Mouse (Mus musculus): Measurements from ENCODE around the gene Sult5a1. TPM values are rescaled to one million over a fixed set of nuclear protein-coding genes. Genes with fewer than 3 reads are reported as not detected.
"Not testable (repeated sequence)": the region's sequence is repeated elsewhere in the genome, so short reads cannot be mapped to it uniquely, and the experiment has no call there.

The Sult5a1 gene
- total RNA-seq (2021), result 10 to 100 TPM in 1 of 2 experiments, 1 to 10 TPM in 1; 9.0 to 10.3 TPM
- long read RNA-seq, experiment 1, transcript Sult5a1-201 (7 exons, 3,805 nt), result major isoform, 6 of 11 reads
- long read RNA-seq, experiment 1, partial matches to known transcripts, result 1 of 11 reads
- long read RNA-seq, experiment 1, other reads (novel, unspliced or antisense), result 4 of 11 reads
- long read RNA-seq, experiment 2, partial matches to known transcripts, result 1 of 3 reads
- long read RNA-seq, experiment 2, other reads (novel, unspliced or antisense), result 2 of 3 reads

DNA sequence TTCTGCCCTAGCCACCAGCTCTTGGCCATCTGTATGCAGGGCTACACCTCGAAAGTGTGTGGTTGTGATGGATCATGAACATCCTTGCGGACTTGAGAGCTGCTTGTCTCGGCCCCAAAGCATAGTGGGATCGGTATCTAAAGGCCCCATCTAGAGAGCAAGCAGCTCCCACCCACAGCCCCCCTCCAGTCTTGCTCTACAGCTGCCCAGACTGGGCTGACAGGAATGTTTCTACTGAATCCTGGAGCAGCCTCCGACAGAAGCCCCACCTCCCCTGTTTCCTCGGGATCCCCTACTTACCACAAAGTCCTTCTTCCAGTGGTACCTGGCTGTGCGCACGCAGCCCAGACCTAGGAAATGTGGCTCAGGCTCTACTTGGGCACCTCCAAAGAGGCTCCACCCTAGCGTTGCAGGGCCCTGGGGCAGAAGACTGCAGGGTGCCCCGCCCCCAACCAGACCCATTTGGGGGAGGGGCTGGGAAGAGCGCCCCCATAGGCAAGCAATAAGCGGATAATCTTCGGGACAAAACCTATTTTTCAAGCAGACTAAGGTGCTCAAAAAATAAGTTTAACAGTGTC lies at the start of gene Sult5a1:
Sult5a1 (minus strand) TSS at position 428 of the 578 bp plus-strand sequence.
- no peak for DNase-seq

DNA sequence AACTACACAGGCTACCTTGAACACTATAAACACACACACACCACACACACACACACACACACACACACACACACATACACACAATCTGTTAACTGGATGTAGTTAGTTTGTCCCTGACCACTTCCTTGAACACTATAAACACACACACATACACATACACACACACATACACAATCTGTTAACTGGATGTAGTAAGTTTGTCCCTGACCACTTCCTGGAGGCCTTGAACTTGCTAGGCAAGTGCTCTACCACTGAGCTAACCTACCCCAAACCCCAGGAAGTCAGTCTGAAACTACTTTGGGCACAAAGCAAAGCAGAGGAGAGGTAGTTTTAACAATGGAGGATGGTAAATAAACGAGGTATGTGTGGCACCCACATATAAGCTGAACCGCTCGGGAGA lies 45.5 kb upstream of the Sult5a1 start:
- no peak for DNase-seq

- DNase-seq, result peak; percentile 86
Observed at GRCm38 (mm10) chr8:123202288-123202687, 44.2 kb upstream of the Sult5a1 start.

- DNase-seq, result no peak
Observed at GRCm38 (mm10) chr8:123199864-123200263, 41.7 kb upstream of the Sult5a1 start.

DNA sequence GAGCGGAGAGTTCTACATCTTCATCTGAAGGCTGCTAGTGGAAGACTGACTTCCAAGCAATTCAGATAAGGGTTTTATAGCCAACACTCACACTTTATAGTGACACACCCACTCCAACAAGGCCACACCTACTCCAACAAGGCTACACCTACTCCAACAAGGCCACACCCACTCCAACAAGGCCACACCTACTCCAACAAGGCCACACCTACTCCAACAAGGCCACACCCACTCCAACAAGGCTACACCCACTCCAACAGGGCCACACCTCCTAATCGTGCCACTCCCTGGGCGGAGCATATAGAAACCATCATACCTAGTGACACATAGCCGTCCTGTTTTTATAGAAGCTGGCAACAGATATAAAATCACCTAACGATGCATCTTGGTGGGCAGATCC lies 38.9 kb upstream of the Sult5a1 start:
- not testable (repeated sequence) for DNase-seq

DNA sequence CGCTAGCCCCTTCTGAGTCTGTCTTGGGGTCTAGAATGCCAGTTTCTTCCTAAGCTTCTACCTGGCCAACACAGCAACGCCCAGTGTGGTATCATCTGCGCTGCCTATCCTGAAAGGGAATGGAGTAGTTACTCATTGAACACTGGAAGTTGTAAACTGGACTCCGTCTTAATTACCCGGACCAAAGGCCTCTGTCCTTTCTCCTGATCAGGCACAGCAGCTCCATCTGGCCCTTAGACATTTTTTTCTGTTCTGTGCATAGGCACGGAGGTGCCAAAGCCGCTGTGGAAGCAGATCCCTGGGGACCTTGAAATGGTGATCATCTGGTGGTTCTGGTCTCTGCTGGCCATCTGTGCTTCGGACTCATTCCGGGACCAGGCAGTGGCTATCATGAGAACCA lies 35.7 kb upstream of the Sult5a1 start:
- DNase-seq, result no peak

- DNase-seq, result no peak
Observed at GRCm38 (mm10) chr8:123191908-123192307, 33.8 kb upstream of the Sult5a1 start.

- DNase-seq, result peak; percentile 86
Observed at GRCm38 (mm10) chr8:123190678-123191077, 32.6 kb upstream of the Sult5a1 start.

DNA sequence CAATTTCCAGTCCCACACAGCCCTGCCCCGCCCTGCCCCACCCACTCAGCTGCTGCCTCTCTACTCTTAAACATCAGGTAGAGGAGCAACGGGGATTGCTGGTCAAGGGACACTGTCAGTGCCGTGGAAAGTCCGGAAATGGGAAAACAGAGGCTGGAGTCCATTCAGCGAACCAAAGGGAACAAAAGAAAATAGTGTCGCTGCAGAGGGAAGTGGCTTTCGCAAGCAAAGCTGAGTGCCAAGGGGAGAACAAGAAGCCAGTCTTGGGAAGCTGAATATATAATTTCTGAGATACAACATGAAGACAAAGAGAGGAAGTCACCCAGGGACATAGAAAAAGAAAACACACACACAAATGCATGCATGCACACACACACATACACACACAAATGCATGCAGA lies 30.7 kb upstream of the Sult5a1 start:
- DNase-seq, result no peak

GRCm38 (mm10) chr8:123188006-123188405 lies 29.9 kb upstream of the Sult5a1 start:
- no peak for DNase-seq

DNA sequence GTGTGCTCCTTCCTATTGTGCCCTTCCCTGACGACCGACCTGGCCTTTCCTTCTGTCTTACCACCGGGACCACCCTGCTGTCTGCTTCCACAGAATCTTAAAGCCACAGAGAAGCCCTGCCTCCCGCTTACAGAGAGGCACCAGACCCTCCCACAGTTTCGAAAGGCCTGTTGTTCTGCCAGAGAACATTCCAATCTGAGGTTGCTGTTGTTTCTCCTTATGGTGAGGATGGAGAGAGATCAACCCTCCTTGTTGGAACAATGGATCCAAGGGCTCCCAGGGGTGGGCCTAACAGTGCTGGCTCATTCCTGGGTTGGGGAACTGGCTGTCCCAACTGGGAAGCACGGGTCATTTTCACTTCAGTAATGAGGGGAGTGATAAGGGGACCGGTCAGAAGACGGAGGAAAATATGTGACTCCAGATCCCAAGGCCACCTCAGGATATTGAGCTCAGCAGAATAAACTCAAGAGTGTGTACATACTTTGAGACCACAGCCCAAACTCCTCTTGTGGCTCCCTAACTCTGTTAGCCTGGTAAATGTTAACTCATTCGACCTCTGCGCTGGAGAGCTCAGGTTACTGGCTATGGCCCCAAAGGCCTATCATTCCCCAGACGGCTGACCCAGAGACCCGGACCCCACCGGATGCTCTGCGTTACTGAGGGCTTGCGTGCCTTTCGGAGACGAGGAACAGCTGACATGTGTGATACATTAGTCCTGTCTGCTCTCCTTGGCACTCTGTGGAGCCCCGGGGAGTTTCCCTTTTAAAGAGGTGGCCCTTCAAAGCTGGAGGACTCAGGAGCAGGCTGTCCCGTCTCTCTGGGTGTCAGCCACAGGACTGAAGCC lies 27.7 kb upstream of the Sult5a1 start, which contains the start of gene Dpep1:
Dpep1 (plus strand) TSS at position 677 of the 844 bp plus-strand sequence.
- peak; percentile 46 for DNase-seq

DNA sequence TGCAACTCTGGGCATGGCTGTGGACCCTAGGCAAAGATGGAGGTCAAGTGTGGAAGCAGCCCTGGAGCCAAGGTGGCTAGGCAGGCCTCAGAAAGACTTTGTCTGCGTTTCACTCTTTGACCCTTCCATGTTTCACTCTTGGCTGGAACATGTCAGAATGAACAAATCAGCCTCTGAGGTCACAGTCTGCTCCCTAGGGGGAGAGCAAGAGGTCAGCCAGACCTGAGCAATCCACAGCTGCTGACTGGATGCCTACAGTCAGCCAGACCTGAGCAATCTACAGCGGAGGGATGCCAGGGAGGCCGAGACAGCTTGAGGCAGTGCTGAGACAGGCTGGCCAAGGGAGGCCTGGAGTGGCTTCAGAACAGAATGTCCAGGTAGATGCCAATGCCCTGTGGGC lies 23.3 kb upstream of the Sult5a1 start:
- peak; percentile 78 for DNase-seq

GRCm38 (mm10) chr8:123156070-123156773 lies 1.9 kb downstream of the Sult5a1 start:
- DNase-seq, result no peak

DNA sequence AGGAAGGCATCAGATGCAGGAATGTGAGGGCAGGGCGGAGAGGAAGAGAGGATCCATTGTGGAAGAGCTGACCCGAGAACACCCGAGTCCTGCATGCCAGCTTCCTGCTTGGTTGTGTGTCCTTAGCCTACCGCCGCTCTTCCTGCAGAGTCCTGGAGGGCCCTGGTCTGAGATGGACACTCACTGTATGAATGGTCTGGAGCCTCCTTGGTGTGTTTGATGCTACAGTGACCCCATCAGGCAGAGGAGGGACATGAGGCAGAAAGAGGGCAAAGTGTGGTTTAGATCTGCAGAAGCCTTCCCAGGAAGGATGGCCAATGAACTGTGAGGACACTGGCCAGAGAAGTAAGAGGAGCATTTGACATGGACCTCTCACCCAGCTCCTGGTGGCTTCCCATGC lies 2.9 kb downstream of the Sult5a1 start:
- DNase-seq, result no peak

DNA sequence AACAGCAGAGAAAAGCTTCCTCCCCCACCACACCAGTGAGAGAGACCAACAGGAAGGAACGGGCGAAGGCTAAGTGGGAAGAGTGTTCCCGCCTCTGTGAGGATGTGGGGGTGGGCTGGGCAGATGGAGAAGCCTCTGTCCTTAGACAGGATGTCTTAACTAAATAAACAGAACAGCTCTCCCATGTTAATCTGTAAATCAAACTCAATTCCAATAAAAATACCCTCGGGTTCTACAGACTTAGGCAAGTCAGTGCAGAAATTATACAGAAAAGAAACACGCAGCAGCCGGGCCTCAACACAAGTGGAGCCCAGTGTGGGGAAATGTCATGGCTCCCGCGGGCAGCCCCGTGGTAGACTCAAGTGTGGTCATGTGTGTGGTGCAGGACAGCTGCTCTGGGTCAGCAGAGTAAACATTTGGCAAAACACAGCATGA lies 7.4 kb downstream of the Sult5a1 start:
- DNase-seq, result no peak

DNA sequence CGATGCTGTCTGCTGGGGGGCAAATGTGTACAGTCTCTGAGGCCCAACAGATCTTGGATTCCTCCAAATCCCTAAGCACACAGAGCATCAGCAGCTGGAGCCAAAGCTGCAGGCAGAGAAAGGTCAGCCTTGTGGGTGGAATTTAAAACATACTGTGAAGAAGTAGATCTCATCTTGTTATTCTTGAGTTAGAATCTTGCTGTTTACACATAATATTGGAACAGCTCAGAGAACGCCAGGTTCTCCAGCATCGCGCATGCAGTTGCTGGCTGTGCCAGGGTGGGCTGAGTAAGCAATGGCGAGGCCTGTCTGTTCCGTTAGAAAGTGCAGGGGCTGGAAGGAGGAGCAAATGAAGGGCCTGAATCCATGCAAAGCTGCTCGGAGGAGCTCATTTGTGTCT lies 11.7 kb downstream of the Sult5a1 start:
- no peak for DNase-seq

DNA sequence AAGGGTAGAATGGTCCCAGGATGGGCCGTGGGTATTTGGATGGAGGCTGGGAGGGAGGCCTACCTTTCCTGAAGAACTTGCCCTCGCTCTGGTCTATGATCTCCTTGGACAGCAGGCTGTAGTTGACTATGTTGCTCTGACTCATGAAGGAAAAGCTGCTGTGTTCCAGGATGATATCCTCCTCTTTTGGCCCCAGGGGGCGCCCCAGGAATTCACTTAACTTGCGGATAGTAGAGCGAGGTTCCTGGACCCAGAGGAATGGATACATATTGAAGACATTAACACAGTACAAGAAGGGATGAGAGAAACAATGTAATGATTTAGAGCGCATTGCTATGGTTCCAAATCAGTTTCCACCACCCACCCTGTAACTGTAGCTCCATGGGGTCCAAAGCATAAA lies 12.8 kb downstream of the Sult5a1 start:
- DNase-seq, result peak; percentile 73

DNA sequence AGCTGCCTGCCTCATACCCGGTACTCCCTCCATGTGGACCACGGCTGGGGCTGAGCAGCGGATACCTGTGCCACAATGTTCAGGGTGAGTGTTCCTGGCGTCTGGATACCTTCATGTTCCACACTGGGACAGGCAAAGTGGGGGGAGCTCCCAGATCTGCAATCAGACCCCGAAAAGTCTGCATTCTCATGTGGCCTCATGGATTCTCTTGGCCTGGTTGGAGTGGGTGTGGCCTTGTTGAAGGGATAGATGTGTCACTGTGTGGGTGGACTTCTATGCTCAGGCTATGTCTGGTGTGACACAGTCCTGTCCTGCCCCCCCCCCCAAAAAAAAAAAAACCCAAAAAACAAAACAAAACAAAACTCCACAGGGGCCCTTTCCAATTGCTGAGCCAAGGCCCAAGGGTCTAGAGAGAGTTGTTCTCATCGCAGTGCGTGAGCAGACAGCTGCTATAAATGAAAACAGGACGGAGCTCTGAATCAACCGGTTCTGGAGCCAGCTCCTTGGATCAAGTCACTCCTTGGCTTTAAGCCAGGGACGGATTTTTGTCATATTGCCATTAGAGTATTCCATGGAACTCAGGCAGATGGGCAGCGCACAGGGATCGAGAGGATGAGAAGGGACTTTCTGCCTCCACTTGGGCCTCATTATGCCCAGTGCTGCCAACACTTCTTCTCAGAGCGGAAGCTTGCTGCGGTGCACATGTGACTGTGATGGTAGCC lies 16.2 kb downstream of the Sult5a1 start:
- DNase-seq, result peak; percentile 90

DNA sequence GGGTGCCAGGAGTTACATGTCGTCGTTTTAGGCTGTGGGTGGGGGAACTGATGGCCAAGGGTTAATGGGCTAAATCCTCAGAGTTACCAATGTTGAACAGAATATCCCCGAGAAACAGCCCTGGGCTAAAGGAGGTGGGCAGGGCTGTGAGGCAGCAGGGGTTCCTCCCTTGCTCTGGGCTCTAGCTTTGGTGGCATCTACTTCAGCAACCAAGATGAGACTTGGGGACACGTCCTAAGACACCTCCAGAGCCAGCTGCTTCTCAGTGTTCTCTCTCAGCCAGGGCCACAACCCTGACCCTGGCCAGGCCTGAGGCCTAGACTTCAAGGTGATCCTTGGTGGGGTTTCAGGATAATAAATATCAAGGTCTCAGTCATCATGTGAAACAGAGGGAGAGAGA lies 19.4 kb downstream of the Sult5a1 start:
- no peak for DNase-seq

GRCm38 (mm10) chr8:123137645-123138077 lies 20.5 kb downstream of the Sult5a1 start:
- peak; percentile 55 for DNase-seq

DNA sequence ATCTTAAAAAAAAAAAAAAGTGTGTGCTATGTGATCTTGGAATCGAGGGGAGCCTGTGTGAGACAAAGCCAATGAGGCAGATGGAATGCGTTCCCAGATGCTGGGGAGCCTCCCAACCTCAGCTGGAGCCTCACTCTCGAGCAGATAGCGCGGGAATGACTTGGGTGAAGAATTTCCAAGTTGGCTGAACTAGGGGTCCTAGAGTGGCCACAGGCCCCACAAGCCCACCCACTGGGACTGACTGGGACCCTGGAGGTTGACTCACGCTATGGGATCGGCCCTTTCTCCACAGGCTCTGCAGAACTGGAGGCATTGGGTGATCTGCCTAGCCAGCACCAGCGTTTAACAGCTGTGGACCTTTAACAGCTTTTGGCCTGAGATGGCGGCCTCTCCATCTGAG lies 21.8 kb downstream of the Sult5a1 start:
- DNase-seq, result no peak

DNA sequence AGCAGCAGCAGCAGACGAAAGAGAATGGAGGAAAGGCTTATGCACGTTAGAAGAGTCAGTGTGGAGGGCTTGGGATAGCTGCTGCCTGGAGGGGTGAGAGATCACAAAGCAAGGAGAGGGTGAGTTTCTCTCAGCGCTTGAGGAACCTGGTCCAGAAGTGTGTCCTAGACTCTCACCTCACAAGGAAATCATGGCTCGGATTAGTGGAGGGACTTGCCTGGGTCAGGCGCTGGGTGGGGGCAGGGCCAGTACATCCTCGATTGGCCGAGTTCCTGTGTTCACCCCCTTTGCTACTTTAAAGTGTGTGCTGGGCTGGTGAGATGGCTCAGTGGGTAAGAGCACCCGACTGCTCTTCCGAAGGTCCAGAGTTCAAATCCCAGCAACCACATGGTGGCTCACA lies 22.3 kb downstream of the Sult5a1 start:
- DNase-seq, result no peak
